28 mouse cellular contexts compared by ENCODE assay signal in the genomic region with DNA sequence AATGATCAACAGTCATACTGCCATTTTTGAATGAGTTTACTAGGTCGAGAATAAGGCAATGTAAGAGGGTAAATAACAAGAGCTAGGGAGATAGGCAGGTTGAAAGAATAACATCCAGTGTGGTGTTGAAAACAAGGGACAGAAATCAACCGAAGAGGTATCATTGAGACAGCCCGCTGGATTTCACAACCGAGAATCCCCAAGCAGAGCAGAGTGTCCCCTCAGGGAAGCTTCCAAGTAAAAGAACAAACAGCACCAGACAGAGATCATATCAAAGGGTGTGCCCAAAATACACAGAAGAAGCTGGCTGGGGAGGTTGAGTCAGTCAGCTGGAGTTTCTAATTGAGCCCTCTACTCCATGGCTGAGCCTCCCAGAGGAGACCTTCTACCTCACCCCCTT. TPM values are rescaled to one million over a fixed set of nuclear protein-coding genes. Genes with fewer than 3 reads are reported as not detected.
DNase-seq lines count a peak whose midpoint lies in the region; ATAC-seq and TF ChIP-seq lines count a peak whose summit lies in the region.
"Had no signal": no experiment of that assay in that cellular context is flagged by ENCODE, and none has a peak within 500 bp of the region (broad histone marks: within the 10 kb centered on the region; RNA-seq: fewer than 3 reads in every experiment).

No protein-coding gene starts in this region.

- H3K9me3 ChIP-seq in liver, embryonic 11.5 days (ENCODE audit: control insufficient read depth, low read length) = no peaks in the 10 kb centered on the region
- H3K9me3 ChIP-seq in hindbrain, embryonic 14.5 days (ENCODE audit: control insufficient read depth, low read length) = no peaks in the 10 kb centered on the region
- H3K9me3 ChIP-seq: embryonic facial prominence, embryonic 12.5 days; embryonic facial prominence, embryonic 15.5 days; forebrain, embryonic 12.5 days; forebrain, embryonic 15.5 days; G1E; heart, embryonic 15.5 days; hindbrain, embryonic 15.5 days; intestine, embryonic 15.5 days had no signal

- no peaks in the 10 kb centered on the region for H3K27me3 ChIP-seq in liver, adult 2 months (ENCODE audit: control insufficient read depth, insufficient read depth, low read length)
- no peaks in the 10 kb centered on the region for H3K27me3 ChIP-seq in liver, embryonic 11.5 days (replicated peaks; ENCODE audit: control insufficient read depth, insufficient read depth, low read length)
- no peaks in the 10 kb centered on the region for H3K27me3 ChIP-seq in hindbrain, embryonic 14.5 days (ENCODE audit: control insufficient read depth, insufficient read depth, low read length)
- H3K27me3 ChIP-seq: CH12.LX; embryonic facial prominence, embryonic 12.5 days; embryonic facial prominence, embryonic 15.5 days; forebrain, embryonic 12.5 days; forebrain, embryonic 15.5 days; heart, embryonic 12.5 days; heart, embryonic 15.5 days; hindbrain, embryonic 15.5 days; intestine, embryonic 15.5 days had no signal

- no peak for ATAC-seq in liver, embryonic 11.5 days (replicated peaks; ENCODE audit: low FRiP score)
- no peak for ATAC-seq in hindbrain, embryonic 14.5 days (ENCODE audit: low FRiP score)
- ATAC-seq: forebrain, embryonic 15.5 days; intestine, embryonic 15.5 days had no signal

- peak; percentile 51 for DNase-seq in liver, adult 2 months (ENCODE audit: extremely low read depth, low read depth, low spot score)
- no peak for DNase-seq in liver, embryonic 11.5 days (ENCODE audit: low spot score)
- peak; percentile 43 for DNase-seq in testis, postnatal 14 days (ENCODE audit: low spot score)
- DNase-seq in testis, postnatal 10 days (ENCODE audit: low spot score) = no peak
- DNase-seq in induced T-regulatory cell, adult 2 months (ENCODE audit: low read depth) = peak; percentile 40
- DNase-seq in hindbrain, embryonic 14.5 days (ENCODE audit: low spot score) = no peak
- DNase-seq: adrenal gland, adult 2 months; adrenal gland, postnatal 14 days; B cell, adult 2 months; cerebellum, adult 11 months; cerebellum, adult 2 months; cerebellum, adult 9-11 months; cerebellum, postnatal 25 days; gastrocnemius, postnatal 10 days; gastrocnemius, postnatal 36 days; heart, adult 11 months; heart, postnatal 10 days; heart, postnatal 4 days had no signal

- peaks cover 7% of the 10 kb centered on the region for H3K4me1 ChIP-seq in liver, adult 2 months (ENCODE audit: control insufficient read depth, insufficient read depth, low read length)
- H3K4me1 ChIP-seq in liver, embryonic 11.5 days (replicated peaks; ENCODE audit: control insufficient read depth, insufficient read depth, low read length) = no peaks in the 10 kb centered on the region
- H3K4me1 ChIP-seq in hindbrain, embryonic 14.5 days (replicated peaks; ENCODE audit: control insufficient read depth, insufficient read depth, low read length) = no peaks in the 10 kb centered on the region
- H3K4me1 ChIP-seq: embryonic facial prominence, embryonic 12.5 days; forebrain, embryonic 12.5 days; forebrain, embryonic 15.5 days; heart, embryonic 12.5 days; heart, embryonic 15.5 days; hindbrain, embryonic 15.5 days had no signal

- TF ChIP-seq CTCF in liver, adult 2 months (IDR thresholded peaks at IDR 0.05; ENCODE audit: low read depth, low read length) = no peak

- no peaks in the 10 kb centered on the region for H3K36me3 ChIP-seq in liver, adult 2 months (ENCODE audit: control insufficient read depth, insufficient read depth, low read length)
- no peaks in the 10 kb centered on the region for H3K36me3 ChIP-seq in liver, embryonic 11.5 days (ENCODE audit: control insufficient read depth, insufficient read depth, low read length)
- no peaks in the 10 kb centered on the region for H3K36me3 ChIP-seq in hindbrain, embryonic 14.5 days (replicated peaks; ENCODE audit: control insufficient read depth, insufficient read depth)
- H3K36me3 ChIP-seq: embryonic facial prominence, embryonic 12.5 days; embryonic facial prominence, embryonic 15.5 days; forebrain, embryonic 12.5 days; forebrain, embryonic 15.5 days; G1E; heart, embryonic 12.5 days; heart, embryonic 15.5 days; hindbrain, embryonic 15.5 days; intestine, embryonic 15.5 days had no signal

- H3K9ac ChIP-seq in liver, adult 2 months (ENCODE audit: low read depth, low read length) = no peak overlapping the region
- no peak overlapping the region for H3K9ac ChIP-seq in liver, embryonic 11.5 days (ENCODE audit: low read depth, low read length)
- no peak overlapping the region for H3K9ac ChIP-seq in hindbrain, embryonic 14.5 days
- H3K9ac ChIP-seq: embryonic facial prominence, embryonic 12.5 days; embryonic facial prominence, embryonic 15.5 days; forebrain, embryonic 12.5 days; forebrain, embryonic 15.5 days; heart, embryonic 12.5 days; heart, embryonic 15.5 days; hindbrain, embryonic 15.5 days; intestine, embryonic 15.5 days had no signal

- WGBS in liver, adult 2 months = 18% methylated on average over 4 of the region's 4 CpGs
- 75% methylated on average over 4 of the region's 4 CpGs for WGBS in liver, embryonic 11.5 days
- 86% methylated on average over 4 of the region's 4 CpGs for WGBS in hindbrain, embryonic 14.5 days

- no peaks in the 10 kb centered on the region for H3K79me2 ChIP-seq in liver, adult 2 months (ENCODE audit: control insufficient read depth, insufficient read depth, low read length)

- H3K4me2 ChIP-seq in liver, embryonic 11.5 days = no peak overlapping the region
- H3K4me2 ChIP-seq in hindbrain, embryonic 14.5 days (replicated peaks) = no peak overlapping the region
- H3K4me2 ChIP-seq: embryonic facial prominence, embryonic 12.5 days; embryonic facial prominence, embryonic 15.5 days; forebrain, embryonic 12.5 days; forebrain, embryonic 15.5 days; heart, embryonic 12.5 days; heart, embryonic 15.5 days; hindbrain, embryonic 15.5 days; intestine, embryonic 15.5 days had no signal

- no peak overlapping the region for H3K4me3 ChIP-seq in liver, adult 2 months (ENCODE audit: insufficient read depth, low read depth, low read length)
- no peak overlapping the region for H3K4me3 ChIP-seq in liver, embryonic 11.5 days (ENCODE audit: low read depth, low read length)
- no peak overlapping the region for H3K4me3 ChIP-seq in hindbrain, embryonic 14.5 days (replicated peaks; ENCODE audit: low read length)
- H3K4me3 ChIP-seq: embryonic facial prominence, embryonic 12.5 days; embryonic facial prominence, embryonic 15.5 days; forebrain, embryonic 12.5 days; forebrain, embryonic 15.5 days; heart, embryonic 12.5 days; heart, embryonic 15.5 days; hindbrain, embryonic 15.5 days; intestine, embryonic 15.5 days had no signal

- H3K27ac ChIP-seq in liver, adult 2 months (replicated peaks; ENCODE audit: insufficient read depth, low read depth, low read length) = peak overlapping the region; percentile 46
- H3K27ac ChIP-seq in liver, embryonic 11.5 days (ENCODE audit: low read depth, low read length) = no peak overlapping the region
- H3K27ac ChIP-seq in hindbrain, embryonic 14.5 days = no peak overlapping the region
- H3K27ac ChIP-seq: embryonic facial prominence, embryonic 12.5 days; embryonic facial prominence, embryonic 15.5 days; forebrain, embryonic 12.5 days; forebrain, embryonic 15.5 days; heart, embryonic 15.5 days; hindbrain, embryonic 15.5 days; intestine, embryonic 15.5 days had no signal

- TF ChIP-seq POLR2A in liver, adult 2 months (IDR thresholded peaks at IDR 0.05; ENCODE audit: extremely low read depth, insufficient read depth, low read length) = no peak

RNA-seq across cellular contexts. Expression of a gene that starts 11.6 kb away (rescaled TPM):
- 39.5 and 52.2 TPM in 2 replicates for total RNA-seq in liver, adult 2 months (2014; rRNA removed)
- 17.1 and 19.5 TPM in 2 replicates for polyA plus RNA-seq in liver, adult 2 months (2012; rRNA removed)
- 39.5 TPM in 2 replicates for polyA plus RNA-seq in liver, embryonic 11.5 days (2014; fragmentation: Nextera tagmentation; extraction: Ambion mirVana)
- 172 and 194 TPM in 2 replicates for polyA plus RNA-seq in hindbrain, embryonic 14.5 days (2014; fragmentation: Nextera tagmentation; extraction: Ambion mirVana)

Comparison
In these comparisons a context has a peak if more than half of its experiments do, and no peak if none do; other contexts are left out.
1. DNase-seq: peak in liver, adult 2 months (single experiment), testis, postnatal 14 days (single experiment) and induced T-regulatory cell, adult 2 months (single experiment); none in liver, embryonic 11.5 days (single experiment), testis, postnatal 10 days (single experiment) and hindbrain, embryonic 14.5 days (single experiment).